Mouse (Mus musculus) midbrain, embryonic 16.5 days (tissue): ENCODE measurements around the gene Farp1. TPM values are rescaled to one million over a fixed set of nuclear protein-coding genes. Genes with fewer than 3 reads are reported as not detected.
A peak's percentile ranks its signal among the peaks of the same experiment; 100 is the strongest.

ENCODE experiments used
- ATAC-seq: fragments of 200-750 bp; cut with Nextera tagmentation; 2 replicates; pipeline ENCODE4 v1.8.0; 2017; ENCODE audit warnings: moderate TSS enrichment
- H3K27ac ChIP-seq: fragments of 300-500 bp; sonication (generic); 2 replicates; pipeline ENCODE4 v1.5.1; 2014; ENCODE audit warnings: mild to moderate bottlenecking, low read length, mixed read lengths
- H3K27me3 ChIP-seq: fragments of 300-500 bp; sonication (generic); 2 replicates; pipeline ENCODE4 v1.6.1; 2014; ENCODE audit warnings: low read depth, low read length, mixed read lengths; ENCODE audit not compliant: control insufficient read depth, insufficient read depth
- H3K36me3 ChIP-seq: fragments of 300-500 bp; sonication (generic); 2 replicates; pipeline ENCODE4 v1.6.1; 2014; ENCODE audit warnings: mild to moderate bottlenecking, low read length, moderate library complexity, mixed read lengths; ENCODE audit not compliant: control insufficient read depth, insufficient read depth
- H3K4me1 ChIP-seq: fragments of 300-500 bp; sonication (generic); 2 replicates; pipeline ENCODE4 v1.6.1; 2014; ENCODE audit warnings: mild to moderate bottlenecking, low read length, mixed read lengths; ENCODE audit not compliant: control insufficient read depth, insufficient read depth
- H3K4me2 ChIP-seq: fragments of 300-500 bp; sonication (generic); 2 replicates; pipeline ENCODE4 v1.6.1; 2014; ENCODE audit warnings: mild to moderate bottlenecking, low read length, mixed read lengths
- H3K4me3 ChIP-seq: fragments of 300-500 bp; sonication (generic); 2 replicates; pipeline ENCODE4 v1.5.1; 2014; ENCODE audit warnings: low read depth, mild to moderate bottlenecking, low read length, moderate library complexity, mixed read lengths
- H3K9ac ChIP-seq: fragments of 300-500 bp; sonication (generic); 2 replicates; pipeline ENCODE4 v1.6.1; 2014; ENCODE audit warnings: low read depth, low read length, mixed read lengths
- H3K9me3 ChIP-seq: fragments of 300-500 bp; sonication (generic); replicated peaks from 2 replicates; pipeline ENCODE4 v1.6.1; 2014; ENCODE audit warnings: mild to moderate bottlenecking, low read length, mixed read lengths; ENCODE audit not compliant: control insufficient read depth, poor library complexity, severe bottlenecking
- WGBS: fragments of 180-500 bp; shearing (Covaris S2); extraction: QIAGEN DNeasy Blood & Tissue Kit; methylation state at CpG from one replicate; pipeline ENCODE4 v1.1.7; 2014; 5-methylcytosine and 5-hydroxymethylcytosine counted together
- polyA plus RNA-seq: library from polyadenylated mRNA; unstranded; fragments of >200 nt; fragmentation: Nextera tagmentation; extraction: Ambion mirVana; gene quantifications from 2 replicates; pipeline ENCODE4 v1.2.1, GENCODE M21; 2015

The Farp1 gene
- polyA plus RNA-seq, 1 experiment from 2014 or later = 39.8 TPM

DNA sequence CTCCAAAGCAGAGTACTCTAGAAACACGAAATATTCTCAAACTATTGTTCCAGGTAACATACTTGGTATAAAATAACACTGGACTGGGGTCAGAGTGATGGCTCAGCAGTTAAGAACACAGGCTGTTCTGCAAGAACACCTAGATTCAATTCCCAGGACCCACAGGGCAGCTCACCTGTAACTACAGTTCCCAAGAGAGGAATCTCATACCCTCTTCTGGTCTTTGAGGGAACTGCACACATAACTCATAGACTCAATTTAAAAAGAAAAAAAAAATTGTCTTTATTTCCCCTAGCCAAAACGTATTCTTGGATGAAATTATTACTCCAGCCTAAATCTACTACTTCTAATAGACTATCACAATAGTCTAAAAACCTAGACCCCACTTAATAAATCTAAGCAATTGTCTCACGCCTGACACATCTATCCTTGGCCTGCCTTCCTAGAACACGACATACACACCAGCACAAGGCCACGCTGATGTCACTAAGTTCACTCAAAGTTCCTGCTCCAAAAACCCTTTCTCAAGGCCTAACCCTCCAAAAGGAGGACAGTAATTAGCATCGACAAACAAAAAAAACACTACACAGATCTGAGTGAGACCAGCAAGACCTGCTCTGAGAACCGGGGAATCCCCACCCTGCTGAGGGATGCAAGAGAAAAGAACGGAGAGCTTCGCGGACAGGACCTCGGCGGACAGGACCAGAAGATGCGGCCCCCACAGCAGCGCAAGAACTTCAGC lies 250.6 kb downstream of the Farp1 start:
- Histone ChIP-seq H3K27ac (no peak overlapping the region), H3K4me2 (no peak overlapping the region), H3K9me3 (no peaks in the 10 kb centered on the region), H3K27me3 (no peaks in the 10 kb centered on the region), H3K36me3 (peaks cover 25% of the 10 kb centered on the region), H3K4me1 (no peaks in the 10 kb centered on the region), H3K9ac (no peak overlapping the region), H3K4me3 (no peak overlapping the region)
- no peak for ATAC-seq
- whole genome bisulfite sequencing = 96% methylated on average over 14 of the region's 14 CpGs

GRCm38 (mm10) chr14:121291881-121292280 lies 256.9 kb downstream of the Farp1 start:
- no peak for ATAC-seq
- Histone ChIP-seq H3K36me3 (peaks cover 2% of the 10 kb centered on the region; the same call in 1 of the 2 replicates), H3K27me3 (no peaks in the 10 kb centered on the region), H3K4me2 (no peak overlapping the region), H3K27ac (no peak overlapping the region), H3K9ac (no peak overlapping the region), H3K4me3 (no peak overlapping the region), H3K4me1 (no peaks in the 10 kb centered on the region), H3K9me3 (no peaks in the 10 kb centered on the region)
- WGBS = 81% methylated on average over 8 of the region's 8 CpGs

GRCm38 (mm10) chr14:121292391-121292790 lies 257.4 kb downstream of the Farp1 start:
- 91% methylated on average over 3 of the region's 3 CpGs for WGBS

DNA sequence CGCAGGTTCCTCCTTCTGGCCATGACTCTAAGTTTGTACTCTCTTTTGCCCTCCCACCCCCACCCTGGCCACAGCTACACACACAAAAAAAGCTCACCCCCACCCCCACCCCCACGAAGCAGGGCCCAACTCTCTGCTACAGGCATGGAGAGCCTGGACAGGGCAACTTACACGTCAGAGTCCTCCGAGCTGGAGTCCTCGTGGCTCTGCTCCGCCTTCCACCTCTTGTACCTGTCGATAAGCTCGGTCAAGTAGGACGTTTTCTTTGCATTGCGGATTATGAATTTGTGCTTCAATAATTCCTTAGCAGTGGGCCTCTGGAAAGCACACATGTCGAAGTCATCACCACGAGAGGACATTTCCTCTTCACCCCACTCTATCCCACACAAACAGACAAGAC lies 259.5 kb downstream of the Farp1 start:
- no peak overlapping the region for H3K4me3 ChIP-seq
- ATAC-seq = no peak
- H3K9me3 ChIP-seq = no peaks in the 10 kb centered on the region
- 86% methylated on average over 12 of the region's 12 CpGs for WGBS
- no peaks in the 10 kb centered on the region for H3K4me1 ChIP-seq
- no peak overlapping the region for H3K9ac ChIP-seq
- peaks cover 2% of the 10 kb centered on the region; the same call in 1 of the 2 replicates for H3K36me3 ChIP-seq
- H3K4me2 ChIP-seq = no peak overlapping the region
- no peak overlapping the region for H3K27ac ChIP-seq
- no peaks in the 10 kb centered on the region for H3K27me3 ChIP-seq

More at GRCm38 (mm10) chr14:121292391-121292790, 257.4 kb downstream of the Farp1 start:
- Histone ChIP-seq H3K4me1 (no peaks in the 10 kb centered on the region), H3K9me3 (no peaks in the 10 kb centered on the region), H3K9ac (no peak overlapping the region), H3K27me3 (no peaks in the 10 kb centered on the region), H3K36me3 (peaks cover 2% of the 10 kb centered on the region; the same call in 1 of the 2 replicates), H3K4me2 (no peak overlapping the region), H3K27ac (no peak overlapping the region), H3K4me3 (no peak overlapping the region)
- no peak for ATAC-seq

DNA sequence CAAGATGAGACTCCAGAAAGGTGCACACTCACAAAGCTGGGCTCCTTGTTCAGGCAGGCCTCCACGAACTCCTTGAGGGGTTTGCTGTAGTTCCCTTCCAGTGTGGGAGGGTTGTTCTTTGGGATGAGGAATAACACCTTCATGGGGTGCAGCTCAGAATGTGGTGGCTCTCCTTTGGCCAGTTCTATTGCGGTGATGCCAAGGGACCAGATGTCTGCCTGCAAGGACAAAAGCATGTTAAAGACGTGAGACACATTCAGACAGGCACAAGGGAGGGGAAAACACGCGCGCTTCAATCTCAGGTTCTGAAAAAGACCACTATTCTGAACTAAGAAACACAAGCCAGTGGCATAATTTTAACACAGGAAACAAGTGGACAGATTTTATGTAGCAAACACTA lies 262.1 kb downstream of the Farp1 start:
- no peak for ATAC-seq
- H3K9me3 ChIP-seq = no peaks in the 10 kb centered on the region
- no peaks in the 10 kb centered on the region for H3K4me1 ChIP-seq
- H3K36me3 ChIP-seq = peaks cover 2% of the 10 kb centered on the region; the same call in 1 of the 2 replicates
- no peak overlapping the region for H3K4me3 ChIP-seq
- 93% methylated on average over 6 of the region's 6 CpGs for WGBS
- no peak overlapping the region for H3K27ac ChIP-seq
- H3K9ac ChIP-seq = no peak overlapping the region
- no peaks in the 10 kb centered on the region for H3K27me3 ChIP-seq
- H3K4me2 ChIP-seq = no peak overlapping the region

DNA sequence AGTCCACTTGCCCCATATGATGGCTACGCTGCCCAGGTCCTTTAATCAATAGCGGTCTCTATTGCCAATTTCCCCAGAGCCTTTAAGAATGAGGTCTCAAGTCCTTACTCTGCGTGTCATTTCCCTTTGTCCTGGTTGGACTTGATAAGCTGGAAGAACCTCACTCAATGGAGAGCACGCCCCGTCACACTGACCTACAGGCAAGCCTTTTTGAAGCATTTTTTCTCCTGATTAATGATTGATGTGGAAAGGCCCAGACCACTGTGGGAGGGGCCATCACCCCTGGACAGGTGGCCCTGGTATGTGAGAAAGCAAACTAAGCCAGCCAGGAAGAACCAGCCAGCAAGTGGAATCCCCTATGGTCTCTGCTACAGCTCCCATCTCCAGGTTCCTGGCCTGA lies 263.5 kb downstream of the Farp1 start:
- Histone ChIP-seq H3K36me3 (no peaks in the 10 kb centered on the region; the same call in 1 of the 2 replicates), H3K27ac (no peak overlapping the region), H3K4me3 (no peak overlapping the region), H3K4me1 (no peaks in the 10 kb centered on the region), H3K27me3 (no peaks in the 10 kb centered on the region), H3K9me3 (no peaks in the 10 kb centered on the region), H3K4me2 (no peak overlapping the region), H3K9ac (no peak overlapping the region)
- no peak for ATAC-seq
- WGBS = 90% methylated on average over 5 of the region's 5 CpGs

DNA sequence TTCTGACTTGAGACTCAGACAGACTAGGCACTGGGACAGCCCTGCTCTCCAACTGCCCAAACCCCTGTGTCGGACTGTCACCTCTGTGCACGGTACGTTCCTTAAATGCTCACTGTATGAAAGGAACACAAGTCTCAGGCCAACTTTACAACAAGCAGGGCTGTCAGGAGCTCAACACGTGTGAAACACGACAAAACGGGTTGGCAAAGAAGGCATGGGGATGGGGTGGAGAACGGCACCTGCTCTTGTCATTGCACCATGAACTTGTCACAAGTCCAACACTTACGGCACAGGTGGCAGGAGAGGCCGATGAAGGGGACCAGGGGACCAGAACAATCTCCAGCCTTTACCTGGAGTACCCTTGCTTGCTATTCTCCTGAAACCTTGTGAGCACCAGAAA lies 264.1 kb downstream of the Farp1 start:
- no peak for ATAC-seq
- Histone ChIP-seq H3K27ac (no peak overlapping the region), H3K36me3 (no peaks in the 10 kb centered on the region), H3K4me1 (no peaks in the 10 kb centered on the region), H3K27me3 (no peaks in the 10 kb centered on the region), H3K9ac (no peak overlapping the region), H3K4me3 (no peak overlapping the region), H3K4me2 (no peak overlapping the region), H3K9me3 (no peaks in the 10 kb centered on the region)
- WGBS = 93% methylated on average over 9 of the region's 9 CpGs

DNA sequence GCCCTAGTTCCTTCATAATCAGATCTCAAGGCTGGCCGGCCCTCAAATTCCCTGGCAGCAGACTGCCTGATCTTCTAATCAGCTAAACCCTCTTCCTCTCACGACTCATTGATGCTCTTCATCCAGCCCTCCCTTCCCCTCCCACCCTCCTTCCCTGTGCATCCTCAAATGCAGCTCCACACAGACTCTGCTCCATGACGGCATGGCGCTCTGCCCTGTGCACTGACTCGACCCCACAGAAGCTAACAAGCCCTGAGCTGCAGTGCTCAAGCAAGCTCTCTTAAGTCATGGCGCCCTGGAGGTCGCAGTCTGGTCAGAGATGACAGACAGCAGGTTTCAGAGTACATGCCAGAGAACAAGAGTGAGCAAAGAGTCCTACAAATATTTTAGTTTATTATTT lies 269.5 kb downstream of the Farp1 start:
- WGBS = 49% methylated on average over 7 of the region's 7 CpGs

DNA sequence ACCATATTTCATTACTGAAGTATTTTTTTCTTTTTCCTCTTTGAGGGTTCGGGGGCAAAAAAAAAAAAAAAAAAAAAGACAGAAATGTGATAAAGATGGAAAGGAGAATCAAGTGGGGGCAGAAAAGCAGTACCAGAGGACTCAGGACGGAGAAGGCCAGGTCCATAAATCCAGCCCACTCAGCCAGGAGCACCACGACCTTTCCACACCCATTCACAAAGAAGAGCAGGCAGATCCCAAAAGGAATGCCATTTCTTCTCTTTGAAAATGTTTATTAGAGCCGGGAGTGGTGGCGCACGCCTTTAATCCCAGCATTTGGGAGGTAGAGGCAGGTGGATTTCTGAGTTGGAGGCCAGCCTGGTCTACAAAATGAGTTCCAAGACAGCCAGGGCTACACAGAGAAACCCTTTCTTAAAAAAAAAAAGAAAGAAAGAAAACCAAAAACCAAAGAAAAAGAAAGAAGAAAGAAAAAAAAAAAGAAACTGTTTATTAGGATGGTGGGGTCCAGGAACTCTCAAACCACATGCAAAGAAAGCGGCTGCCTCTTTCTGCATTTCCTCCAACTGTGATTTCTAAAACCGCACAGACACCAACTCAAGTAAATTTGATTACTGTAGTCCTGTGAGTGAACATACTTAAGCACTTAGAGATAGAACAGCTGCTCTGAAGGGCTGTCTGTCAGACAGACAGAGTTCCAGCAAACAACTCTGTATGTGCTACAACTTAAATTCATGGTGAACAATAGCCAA lies 270.5 kb downstream of the Farp1 start:
- no peaks in the 10 kb centered on the region for H3K9me3 ChIP-seq
- 55% methylated on average over 8 of the region's 8 CpGs for WGBS

More for the DNA sequence above, 269.5 kb downstream of the Farp1 start:
- no peak overlapping the region for H3K9ac ChIP-seq
- no peaks in the 10 kb centered on the region for H3K9me3 ChIP-seq
- H3K36me3 ChIP-seq = no peaks in the 10 kb centered on the region
- H3K27ac ChIP-seq = no peak overlapping the region
- H3K4me2 ChIP-seq = no peak overlapping the region
- no peak overlapping the region for H3K4me3 ChIP-seq
- 0 out of 2 replicates have a peak, but pooled peaks have one; percentile 51 for ATAC-seq
- H3K27me3 ChIP-seq = no peaks in the 10 kb centered on the region
- H3K4me1 ChIP-seq = 0 out of 2 replicates have a peak, but pooled peaks cover 2% of the 10 kb centered on the region

More for the DNA sequence above, 270.5 kb downstream of the Farp1 start:
- no peak for ATAC-seq
- Histone ChIP-seq H3K4me1 (0 out of 2 replicates have a peak, but pooled peaks cover 2% of the 10 kb centered on the region), H3K27ac (no peak overlapping the region), H3K9ac (no peak overlapping the region), H3K4me3 (no peak overlapping the region), H3K27me3 (no peaks in the 10 kb centered on the region), H3K4me2 (no peak overlapping the region), H3K36me3 (no peaks in the 10 kb centered on the region)
